Mouse (Mus musculus) hematopoietic stem cell, adult 5-6 weeks (primary cell): Measurements from ENCODE around the gene Yeats4. TPM values are rescaled to one million over a fixed set of nuclear protein-coding genes. Genes with fewer than 3 reads are reported as not detected.

Experiments used
- total RNA-seq: library from RNA; stranded (forward); fragments of 172-1452, 232-1000 nt; gene quantifications from 2 replicates; pipeline ENCODE4 v1.2.3, GENCODE M21; 2017

Yeats4 gene
- total RNA-seq, 1 experiment from 2014 or later: 116 TPM

Other genes with a start within 250 kb of the Yeats4 start
- gene Best3, start 238.2 kb downstream of the Yeats4 start, total RNA-seq: not detected in 2 replicates
- gene Lrrc10, start 179.2 kb downstream of the Yeats4 start, total RNA-seq: not detected in 2 replicates
- 549 and 550 TPM in 2 replicates for gene Cct2, start 160.7 kb downstream of the Yeats4 start, total RNA-seq
- 12.1 and 25.3 TPM in 2 replicates for gene Frs2, start 76.0 kb downstream of the Yeats4 start, total RNA-seq
- gene 9530003J23Rik, start 14.2 kb upstream of the Yeats4 start, total RNA-seq: not detected in 2 replicates
- 718 and 1,972 TPM in 2 replicates for gene Lyz2, start 57.8 kb upstream of the Yeats4 start, total RNA-seq
- gene Lyz1, start 68.4 kb upstream of the Yeats4 start, total RNA-seq: 0.44 TPM in 1 of 2 replicates, not detected in the other
- 126 and 139 TPM in 2 replicates for gene Cpsf6, start 155.5 kb upstream of the Yeats4 start, total RNA-seq